Mouse (Mus musculus): ENCODE measurements around the gene AC153137.1. TPM values are rescaled to one million over a fixed set of nuclear protein-coding genes. Genes with fewer than 3 reads are reported as not detected.

AC153137.1 gene
- total RNA-seq, 2 experiments from 2014 or later: not detected

Other genes with a start within 250 kb of the AC153137.1 start
- gene Phf3, start 104.0 kb downstream of the AC153137.1 start, total RNA-seq (2021): 10 to 100 TPM; 43.4 to 46.7 TPM
- gene Lgsn, start 198.4 kb upstream of the AC153137.1 start, total RNA-seq (2021): not detected
- gene 4931428L18Rik, start 244.7 kb upstream of the AC153137.1 start, total RNA-seq (2021): not detected
- not detected for gene Pih1d3, start 244.9 kb upstream of the AC153137.1 start, total RNA-seq (2021)